Mouse (Mus musculus) cortical plate, adult 2 months (tissue): ENCODE data around the gene 2900026A02Rik.

Experiments
- CTCF ChIP-seq: fragments of 200-500 bp; IDR thresholded peaks from 2 replicates; pipeline ENCODE4 v1.5.1; 2011; ENCODE audit warnings: mild to moderate bottlenecking, control low read depth, low read length; ENCODE audit not compliant: insufficient read depth; ENCODE audit errors: extremely low read depth
- POLR2A ChIP-seq: fragments of 200-500 bp; IDR thresholded peaks from 2 replicates; pipeline ENCODE4 v1.6.1; 2011; ENCODE audit warnings: mild to moderate bottlenecking, low read length, control low read depth; ENCODE audit not compliant: insufficient read depth; ENCODE audit errors: extremely low read depth

DNA sequence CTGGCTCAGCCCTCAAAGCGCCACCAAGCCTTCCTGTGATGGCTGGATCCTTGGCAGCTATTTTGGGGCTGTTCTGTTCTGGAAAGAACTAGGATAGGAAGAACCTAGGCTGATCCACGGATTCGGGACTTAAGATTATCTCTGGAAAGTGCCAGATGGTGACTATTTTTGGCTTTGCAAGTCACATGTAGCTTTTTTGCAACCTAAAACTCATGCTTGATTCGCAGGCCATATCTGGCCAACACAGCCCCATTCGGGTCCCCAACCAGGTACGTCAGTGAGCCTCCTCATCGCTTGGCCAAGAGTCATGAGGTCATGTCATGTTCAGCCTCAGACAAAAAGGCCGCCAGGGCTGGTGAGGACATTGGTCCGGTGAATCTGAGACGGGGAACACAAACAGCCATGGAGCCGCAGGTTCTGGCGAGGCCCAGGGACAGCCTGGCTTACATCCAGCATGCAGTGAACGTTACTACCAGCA, 73.0 kb downstream of the 2900026A02Rik start:
- TF ChIP-seq CTCF (no peak), POLR2A (no peak)
